Mouse (Mus musculus) T-helper 17 cell (primary cell): ENCODE data around the gene Prss47.

ENCODE experiments used
- in situ Hi-C, 2 experiments: fragments of 300-600 bp; cut with MboI, MseI; formaldehyde crosslinking; loops; 1 replicate in 1 of 2; 2 replicates in 1 of 2; pipeline ENCODE4 v1.15.1; 2025; ENCODE audit warnings: high pct_unique_total_duplicates in 2 of 2

The Prss47 gene

DNA sequence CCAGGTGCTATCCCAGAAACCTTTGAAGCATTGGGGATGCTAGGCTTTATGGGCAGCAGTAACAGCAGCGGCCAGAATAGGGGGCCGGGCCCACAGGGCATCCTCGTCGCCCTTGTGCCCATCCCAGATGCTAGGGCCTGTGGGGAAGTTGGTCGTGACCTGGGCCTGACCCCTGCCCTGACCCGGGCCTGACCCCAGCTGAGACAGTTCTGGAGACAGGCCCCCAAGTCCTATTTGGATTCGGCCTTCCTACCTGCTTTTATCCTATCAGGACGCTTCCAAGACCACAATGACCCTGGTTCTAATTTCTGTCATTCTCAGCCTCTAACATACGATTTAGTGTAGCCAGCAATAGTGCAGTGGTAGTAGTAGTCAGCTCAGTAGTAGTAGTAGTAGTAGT, at the start of gene Prss47:
Gene Prss47 (minus strand): TSS at position 101 of the 400 bp plus-strand sequence.
- in situ Hi-C loops: no loop called here

DNA sequence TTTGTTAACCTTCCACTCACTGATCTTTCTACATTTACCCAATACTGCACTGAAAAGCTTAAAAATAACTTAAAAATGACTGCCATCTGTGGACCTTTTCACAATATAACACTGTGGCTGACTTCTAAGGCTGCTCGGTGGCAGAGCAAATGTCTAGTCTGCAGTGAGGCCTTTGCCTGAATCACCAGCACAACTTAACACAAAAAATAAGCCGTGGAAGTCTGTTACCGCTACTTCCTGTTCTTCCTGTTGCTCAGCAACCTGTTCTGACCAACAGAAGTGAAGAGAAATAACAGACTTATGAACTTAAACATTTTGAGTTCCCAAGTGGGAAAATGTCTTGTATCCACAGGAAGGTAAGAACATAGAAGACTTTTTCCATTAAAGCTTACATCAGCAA, 48.7 kb upstream of the Prss47 start:
- in situ Hi-C loops: loop anchor here (5.0 to 25.0 kb wide), 3 partner anchors 136 to 939 kb away; partner anchors contain the start of genes Aaed1 (in 2 of the 2), Habp4 (in 1 of the 2) and Zfp367 (in 1 of the 2)

DNA sequence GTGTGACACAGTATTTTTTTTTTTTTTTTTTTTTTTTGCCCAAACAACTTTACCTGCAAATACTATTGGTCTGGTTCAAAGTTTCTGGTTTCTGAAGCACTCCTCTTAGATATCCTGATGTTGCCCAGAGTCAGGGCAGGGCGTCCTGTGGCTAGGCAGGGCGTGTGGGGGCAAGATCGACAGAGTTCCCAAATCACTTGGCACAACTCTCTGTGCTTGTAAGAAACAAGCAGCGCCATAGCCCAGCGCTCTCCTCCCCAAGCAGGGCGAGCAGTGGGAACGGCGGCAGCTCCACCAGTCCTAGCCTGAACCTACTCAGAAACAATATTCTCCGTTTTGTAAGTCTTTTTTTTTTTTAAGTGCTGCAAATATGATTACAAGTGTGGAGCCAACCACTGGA, 48.1 kb upstream of the Prss47 start:
- in situ Hi-C loops: loop anchor here (5.0 to 25.0 kb wide), 3 partner anchors 137 to 938 kb away; partner anchors contain the start of genes Aaed1 (in 2 of the 2), Habp4 (in 1 of the 2) and Zfp367 (in 1 of the 2)

DNA sequence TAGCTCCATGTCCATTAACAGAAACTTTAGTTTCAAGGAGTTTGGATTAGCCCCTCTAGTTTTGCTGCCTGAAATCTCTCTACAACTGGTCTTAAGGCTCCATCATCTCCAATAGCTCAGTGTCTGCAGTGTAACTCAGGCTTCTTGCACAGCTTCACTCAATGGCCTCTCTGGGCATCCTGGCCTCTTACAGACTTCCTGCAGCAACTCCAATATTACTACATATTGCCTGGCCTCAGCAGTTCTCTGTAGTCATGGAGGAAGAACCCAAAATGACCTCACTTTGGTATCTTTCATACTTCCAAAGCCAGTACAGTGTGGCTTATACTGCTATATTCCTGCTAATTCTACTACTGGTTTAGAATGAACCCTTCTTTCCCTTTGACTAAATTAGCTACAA, 44.5 kb upstream of the Prss47 start:
- in situ Hi-C loops: no loop called here

DNA sequence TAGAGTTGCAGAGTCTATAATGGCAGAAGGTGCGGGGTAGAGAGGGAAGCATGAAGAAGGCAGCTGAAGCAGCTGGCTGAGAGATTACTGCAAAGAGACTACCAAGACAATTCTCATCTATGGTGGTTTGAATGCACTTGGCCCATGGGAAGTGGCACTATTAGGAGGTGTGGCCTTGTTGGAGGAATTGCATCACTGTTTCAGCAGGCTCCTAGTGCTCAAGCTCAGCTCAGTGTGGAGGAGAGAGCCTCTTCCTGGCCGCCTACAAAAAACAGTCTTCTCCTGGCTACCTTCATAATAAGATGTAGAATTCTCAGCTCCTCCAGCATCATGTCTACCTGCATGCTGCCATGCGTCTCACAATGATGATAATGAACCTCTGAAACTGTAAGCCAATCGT, 43.4 kb upstream of the Prss47 start:
- in situ Hi-C loops: no loop called here

DNA sequence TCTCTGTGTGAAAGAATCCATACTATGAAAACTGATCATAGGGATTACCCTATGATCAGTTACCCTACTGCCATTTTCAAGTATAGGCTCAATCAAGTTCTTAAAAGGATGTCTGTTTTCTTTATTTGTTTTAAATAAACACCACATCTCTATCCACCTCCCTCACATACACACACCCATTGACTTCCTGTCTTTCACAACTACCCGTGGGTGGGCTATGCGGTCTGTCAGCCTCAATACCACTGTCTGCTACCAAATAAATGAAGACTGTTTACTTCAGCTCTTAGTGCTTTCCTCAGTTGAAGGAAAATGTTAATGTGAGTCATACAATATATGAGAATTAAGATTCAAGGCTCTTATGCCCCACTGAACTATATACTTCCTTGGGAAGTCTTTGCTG, 17.4 kb upstream of the Prss47 start:
- in situ Hi-C loops: loop anchor here in 1 of 2 experiments (10.0 kb wide), 1 partner anchor 585 kb away; no protein-coding TSS in a partner anchor

DNA sequence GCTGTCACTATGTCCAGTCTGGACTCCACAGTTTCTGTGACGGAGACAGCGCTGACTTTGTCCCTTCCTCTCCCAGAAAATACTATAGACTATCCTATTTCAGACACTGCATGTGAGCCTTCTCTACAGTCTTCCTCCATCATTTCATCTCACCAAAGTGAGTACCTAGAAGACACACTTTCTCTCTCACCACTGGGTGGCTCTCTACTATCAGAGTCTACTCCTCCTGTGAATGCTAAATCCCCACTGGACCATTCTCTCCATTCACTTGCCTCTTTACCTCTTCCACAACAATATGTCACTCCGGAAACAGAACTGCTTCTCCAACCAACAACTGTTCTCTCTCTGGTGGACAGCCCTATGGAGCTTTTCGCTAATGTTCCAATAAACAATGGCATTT, 17.5 kb downstream of the Prss47 start:
- in situ Hi-C loops: no loop called here

DNA sequence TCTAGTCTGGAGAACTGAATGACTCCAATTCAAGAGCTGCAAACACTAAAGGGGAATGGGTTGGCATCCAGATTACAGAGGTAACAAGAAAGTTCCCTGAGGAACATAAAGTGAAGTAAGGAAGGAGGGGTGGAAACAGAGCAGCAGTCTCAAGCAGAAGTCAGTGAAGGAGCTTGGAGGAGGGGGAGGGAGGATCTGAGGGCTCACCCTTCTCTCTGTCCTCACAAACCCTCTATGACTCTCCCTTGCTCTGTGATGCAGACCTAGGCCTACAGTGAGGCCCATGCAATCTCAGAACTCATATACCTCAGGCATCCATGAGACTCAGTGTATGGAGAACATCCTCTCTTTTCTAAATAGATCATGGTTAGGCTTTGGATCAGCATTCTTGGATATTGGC, 19.8 kb downstream of the Prss47 start, which contains the start of gene Spata31d1c:
Gene Spata31d1c (plus strand): TSS at position 301 of the 400 bp plus-strand sequence.
- in situ Hi-C loops: no loop called here

DNA sequence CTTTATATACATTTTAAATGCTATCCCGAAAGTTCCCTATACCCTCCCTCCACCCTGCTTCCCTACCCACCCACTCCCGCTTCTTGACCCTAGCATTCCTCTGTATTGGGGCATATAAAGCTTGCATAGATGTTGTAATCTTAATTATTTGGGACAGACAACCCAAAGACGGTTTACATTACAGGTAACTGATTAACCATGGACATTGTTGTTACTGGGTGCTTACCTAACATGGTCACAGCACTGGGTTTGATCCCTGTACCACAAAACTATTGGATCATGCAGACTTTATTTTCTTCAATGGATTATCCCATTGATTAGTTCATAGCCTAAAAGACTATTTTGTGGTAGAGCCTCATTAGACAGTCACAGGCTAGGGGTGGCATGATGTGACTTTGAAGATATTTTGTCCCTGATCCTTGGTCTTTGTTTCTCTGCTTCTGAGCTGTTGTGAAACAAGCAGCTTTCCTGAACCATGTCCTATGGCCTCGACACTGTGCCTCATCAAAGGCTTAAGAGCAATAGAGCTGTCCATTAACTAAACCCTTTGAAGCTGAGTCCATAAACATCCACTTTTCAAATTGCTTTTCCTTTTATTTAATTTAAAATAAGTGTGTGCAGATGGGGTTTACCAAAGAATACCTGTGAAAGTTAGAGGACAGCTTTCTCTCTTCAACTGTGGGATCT, 41.4 kb downstream of the Prss47 start:
- in situ Hi-C loops: no loop called here

DNA sequence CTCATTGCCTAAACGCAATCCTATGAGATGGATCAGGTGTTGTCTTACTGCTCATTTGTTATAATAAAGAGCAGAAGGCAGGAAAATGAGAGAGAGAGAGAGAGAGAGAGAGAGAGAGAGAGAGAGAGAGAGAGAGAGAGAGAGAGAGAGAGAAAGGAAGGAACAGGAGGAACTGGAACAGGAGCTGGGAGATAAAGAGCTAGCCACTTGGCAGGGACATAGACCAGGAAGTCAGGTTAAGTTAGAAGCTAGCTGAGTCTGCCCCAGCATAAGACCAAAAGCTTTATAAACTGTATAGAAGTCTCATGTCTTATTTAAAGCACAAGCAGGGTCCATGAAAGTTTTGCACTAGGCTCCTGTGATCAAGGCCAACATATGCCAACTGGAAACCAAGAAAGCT, 44.6 kb downstream of the Prss47 start:
- in situ Hi-C loops: no loop called here

DNA sequence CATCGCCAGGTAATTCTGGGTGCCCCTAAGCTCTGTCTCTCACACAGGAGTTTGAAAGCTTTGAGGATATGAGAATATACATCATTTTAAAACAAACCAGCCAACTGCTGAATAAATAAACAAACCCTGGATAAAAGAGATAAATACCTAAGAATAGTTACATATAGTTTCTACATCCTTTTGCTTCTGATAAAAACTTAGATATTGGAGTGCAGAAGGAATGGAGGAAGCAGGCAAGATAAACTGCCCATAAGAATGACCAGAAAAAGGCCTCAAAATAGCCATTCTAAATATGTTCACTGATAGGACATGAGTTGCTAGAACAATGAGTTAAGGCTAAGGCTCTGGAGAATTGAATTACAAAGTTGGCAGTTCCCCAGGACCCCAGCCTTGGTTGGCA, 45.8 kb downstream of the Prss47 start:
- in situ Hi-C loops: no loop called here

DNA sequence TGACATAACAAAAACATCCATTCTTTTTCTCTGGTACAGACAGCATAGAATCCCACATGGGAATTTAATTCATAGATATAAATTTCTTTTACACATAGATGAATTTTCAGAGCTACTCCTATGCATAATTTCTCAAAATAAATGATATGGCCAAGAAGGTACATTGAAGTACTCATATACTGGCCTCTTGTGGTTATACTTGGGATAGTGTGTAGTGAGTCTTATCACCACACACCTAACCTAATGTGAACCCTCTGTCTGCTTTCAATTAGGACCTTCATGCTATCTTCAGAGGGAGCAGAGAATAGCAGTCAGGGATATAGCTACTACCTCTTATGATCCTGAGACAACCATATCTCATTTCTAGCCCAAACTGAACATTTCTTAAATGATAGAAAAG, 47.1 kb downstream of the Prss47 start:
- in situ Hi-C loops: no loop called here
